Mouse (Mus musculus) left cerebral cortex, adult 8-10 months (tissue): Measurements from ENCODE around the gene Klf13. TPM values are rescaled to one million over a fixed set of nuclear protein-coding genes. Genes with fewer than 3 reads are reported as not detected.

Source experiments
- DNase-seq, 2 experiments: peaks; one replicate each; pipeline ENCODE4 v3.0.0; 2022; ENCODE audit warnings: low spot score in 2 of 2
- total RNA-seq, 4 experiments: library from RNA; stranded (reverse); gene quantifications; 2 replicates each; pipeline ENCODE4 v1.2.4; 2022

Gene Klf13
- total RNA-seq, 4 experiments from 2014 or later = 138 to 154 (median 144) TPM

- peak in 1 of 2 experiments; percentile 70 for DNase-seq
Measured at GRCm38 (mm10) chr7:63950931-63951607, 12.4 kb upstream of the Klf13 start.

GRCm38 (mm10) chr7:63949176-63949575, 10.5 kb upstream of the Klf13 start:
- no peak for DNase-seq

GRCm38 (mm10) chr7:63947514-63948487, 9.1 kb upstream of the Klf13 start:
- DNase-seq = no peak

- DNase-seq = no peak
Measured at GRCm38 (mm10) chr7:63943946-63944345, 5.2 kb upstream of the Klf13 start.

- DNase-seq = no peak
Measured at GRCm38 (mm10) chr7:63941501-63941900, 2.8 kb upstream of the Klf13 start.

GRCm38 (mm10) chr7:63941050-63941449, 2.3 kb upstream of the Klf13 start:
- no peak for DNase-seq

GRCm38 (mm10) chr7:63940321-63940720, 1.6 kb upstream of the Klf13 start:
- DNase-seq = no peak

- no peak for DNase-seq
Measured at GRCm38 (mm10) chr7:63939397-63939951, 759 bp upstream of the Klf13 start.

- DNase-seq = peak in 1 of 2 experiments; percentile 73
Measured at GRCm38 (mm10) chr7:63938066-63938913, 425 bp downstream of the Klf13 start.

GRCm38 (mm10) chr7:63937236-63938065, 1.3 kb downstream of the Klf13 start:
- peak; percentile 58 to 74 for DNase-seq

- DNase-seq = no peak
Measured at GRCm38 (mm10) chr7:63936986-63937235, 1.8 kb downstream of the Klf13 start.

- DNase-seq = peak; percentile 66 to 77
Measured at GRCm38 (mm10) chr7:63936188-63936985, 2.3 kb downstream of the Klf13 start.

GRCm38 (mm10) chr7:63935809-63936187, 2.9 kb downstream of the Klf13 start:
- DNase-seq = no peak

GRCm38 (mm10) chr7:63934530-63934929, 4.2 kb downstream of the Klf13 start:
- no peak for DNase-seq

- DNase-seq = no peak
Measured at GRCm38 (mm10) chr7:63933905-63934304, 4.8 kb downstream of the Klf13 start.

GRCm38 (mm10) chr7:63932461-63932860, 6.3 kb downstream of the Klf13 start:
- DNase-seq = no peak

GRCm38 (mm10) chr7:63930766-63931165, 7.9 kb downstream of the Klf13 start:
- no peak for DNase-seq

- DNase-seq = no peak
Measured at GRCm38 (mm10) chr7:63930132-63930531, 8.6 kb downstream of the Klf13 start.

GRCm38 (mm10) chr7:63929080-63929479, 9.6 kb downstream of the Klf13 start:
- DNase-seq = no peak

- no peak for DNase-seq
Measured at GRCm38 (mm10) chr7:63927121-63927520, 11.6 kb downstream of the Klf13 start.
